Mouse (Mus musculus) hindbrain, embryonic 15.5 days (tissue): ENCODE results near the gene Uvrag. TPM values are rescaled to one million over a fixed set of nuclear protein-coding genes. Genes with fewer than 3 reads are reported as not detected.

ENCODE experiments used
- ATAC-seq: fragments of 200-750 bp; cut with Nextera tagmentation; 2 replicates; pipeline ENCODE4 v1.8.0; 2017; ENCODE audit warnings: low read depth, moderate number of reproducible peaks, moderate TSS enrichment; ENCODE audit not compliant: low FRiP score
- H3K27ac ChIP-seq: fragments of 300-500 bp; sonication (generic); replicated peaks from 2 replicates; pipeline ENCODE4 v1.5.1; 2015; ENCODE audit warnings: mild to moderate bottlenecking, inconsistent platforms
- H3K27me3 ChIP-seq: fragments of 300-500 bp; sonication (generic); 2 replicates; pipeline ENCODE4 v1.6.1; 2015; ENCODE audit warnings: control low read depth, inconsistent platforms
- H3K36me3 ChIP-seq: fragments of 300-500 bp; sonication (generic); 2 replicates; pipeline ENCODE4 v1.6.1; 2015; ENCODE audit warnings: control low read depth, inconsistent platforms
- H3K4me1 ChIP-seq: fragments of 300-500 bp; sonication (generic); replicated peaks from 2 replicates; pipeline ENCODE4 v1.6.1; 2015; ENCODE audit warnings: control low read depth, inconsistent platforms
- H3K4me2 ChIP-seq: fragments of 300-500 bp; sonication (generic); 2 replicates; pipeline ENCODE4 v1.6.1; 2015; ENCODE audit warnings: moderate library complexity, mild to moderate bottlenecking, inconsistent platforms
- H3K4me3 ChIP-seq: fragments of 300-500 bp; sonication (generic); 2 replicates; pipeline ENCODE4 v1.5.1; 2015; ENCODE audit warnings: mild to moderate bottlenecking, inconsistent platforms
- H3K9ac ChIP-seq: fragments of 300-500 bp; sonication (generic); 2 replicates; pipeline ENCODE4 v1.6.1; 2015; ENCODE audit warnings: inconsistent platforms
- H3K9me3 ChIP-seq: fragments of 300-500 bp; sonication (generic); 2 replicates; pipeline ENCODE4 v1.6.1; 2016; ENCODE audit warnings: control low read depth, inconsistent platforms
- WGBS: fragments of 180-500 bp; shearing (Covaris S2); methylation state at CpG from one replicate; pipeline ENCODE4 v1.1.7; 2015; 5-methylcytosine and 5-hydroxymethylcytosine counted together
- polyA plus RNA-seq: library from polyadenylated mRNA; unstranded; fragments of >200 nt; fragmentation: Nextera tagmentation; extraction: Ambion mirVana; gene quantifications from 2 replicates; pipeline ENCODE4 v1.2.1, GENCODE M21; 2015

The Uvrag gene
- polyA plus RNA-seq, 1 experiment from 2014 or later, result 16.8 TPM

- no peak overlapping the region for H3K4me2 ChIP-seq
- no peaks in the 10 kb centered on the region for H3K36me3 ChIP-seq
- no peak overlapping the region for H3K9ac ChIP-seq
- H3K9me3 ChIP-seq, result no peaks in the 10 kb centered on the region
- H3K27me3 ChIP-seq, result no peaks in the 10 kb centered on the region
- WGBS, result 83% methylated on average over 1 of the region's 1 CpGs
- no peak overlapping the region for H3K4me3 ChIP-seq
- no peak overlapping the region for H3K27ac ChIP-seq
- H3K4me1 ChIP-seq, result no peaks in the 10 kb centered on the region
- no peak for ATAC-seq
Measured at GRCm38 (mm10) chr7:99149017-99149416, 8.1 kb upstream of the Uvrag start.

- ATAC-seq, result no peak
- Histone ChIP-seq H3K9ac (no peak overlapping the region), H3K4me1 (peaks cover under 1% of the 10 kb centered on the region; the same call in 1 of the 2 replicates), H3K27ac (no peak overlapping the region), H3K36me3 (no peaks in the 10 kb centered on the region), H3K9me3 (no peaks in the 10 kb centered on the region), H3K27me3 (no peaks in the 10 kb centered on the region), H3K4me2 (no peak overlapping the region), H3K4me3 (no peak overlapping the region)
- WGBS, result 90% methylated on average over 7 of the region's 7 CpGs
Measured at GRCm38 (mm10) chr7:99147494-99147893, 6.6 kb upstream of the Uvrag start.

- Histone ChIP-seq H3K4me2 (no peak overlapping the region), H3K27ac (no peak overlapping the region), H3K36me3 (no peaks in the 10 kb centered on the region), H3K9ac (no peak overlapping the region), H3K27me3 (no peaks in the 10 kb centered on the region), H3K4me3 (no peak overlapping the region), H3K4me1 (peaks cover 6% of the 10 kb centered on the region), H3K9me3 (no peaks in the 10 kb centered on the region)
- no peak for ATAC-seq
- 84% methylated on average over 7 of the region's 7 CpGs for WGBS
Measured at GRCm38 (mm10) chr7:99146906-99147305, 6.0 kb upstream of the Uvrag start.

GRCm38 (mm10) chr7:99146011-99146410 lies 5.1 kb upstream of the Uvrag start:
- Histone ChIP-seq H3K4me1 (peaks cover 9% of the 10 kb centered on the region), H3K9ac (no peak overlapping the region), H3K27ac (no peak overlapping the region), H3K27me3 (no peaks in the 10 kb centered on the region), H3K36me3 (no peaks in the 10 kb centered on the region), H3K9me3 (no peaks in the 10 kb centered on the region), H3K4me2 (no peak overlapping the region), H3K4me3 (no peak overlapping the region)
- 70% methylated on average over 7 of the region's 7 CpGs for WGBS
- no peak for ATAC-seq

GRCm38 (mm10) chr7:99144616-99145015 lies 3.7 kb upstream of the Uvrag start:
- H3K27ac ChIP-seq, result no peak overlapping the region
- H3K4me1 ChIP-seq, result peaks cover 14% of the 10 kb centered on the region
- no peaks in the 10 kb centered on the region for H3K9me3 ChIP-seq
- H3K9ac ChIP-seq, result no peak overlapping the region
- no peak overlapping the region for H3K4me2 ChIP-seq
- no peak for ATAC-seq
- no peaks in the 10 kb centered on the region for H3K27me3 ChIP-seq
- no peak overlapping the region for H3K4me3 ChIP-seq
- WGBS, result 70% methylated on average over 11 of the region's 11 CpGs
- H3K36me3 ChIP-seq, result no peaks in the 10 kb centered on the region

- Histone ChIP-seq H3K4me2 (no peak overlapping the region), H3K4me3 (no peak overlapping the region), H3K27me3 (no peaks in the 10 kb centered on the region), H3K4me1 (peaks cover 22% of the 10 kb centered on the region), H3K9ac (no peak overlapping the region), H3K36me3 (no peaks in the 10 kb centered on the region), H3K9me3 (no peaks in the 10 kb centered on the region), H3K27ac (no peak overlapping the region)
- ATAC-seq, result no peak
- 78% methylated on average over 3 of the region's 3 CpGs for WGBS
Measured at GRCm38 (mm10) chr7:99143244-99143643, 2.3 kb upstream of the Uvrag start.

GRCm38 (mm10) chr7:99141919-99142606 lies 1.1 kb upstream of the Uvrag start:
- H3K27ac ChIP-seq, result peak overlapping the region; percentile 94
- WGBS, result 29% methylated on average over 12 of the region's 12 CpGs
- H3K36me3 ChIP-seq, result no peaks in the 10 kb centered on the region
- ATAC-seq, result no peak
- no peaks in the 10 kb centered on the region for H3K27me3 ChIP-seq
- H3K4me3 ChIP-seq, result peak overlapping the region; percentile 96
- H3K9me3 ChIP-seq, result no peaks in the 10 kb centered on the region
- peak overlapping the region; percentile 42 for H3K9ac ChIP-seq
- H3K4me1 ChIP-seq, result peaks cover 22% of the 10 kb centered on the region
- H3K4me2 ChIP-seq, result peak overlapping the region; percentile 79

- no peak; the same call in 1 of the 2 replicates for ATAC-seq
- under 1% methylated on average over 38 of the region's 39 CpGs for WGBS
- Histone ChIP-seq H3K27me3 (no peaks in the 10 kb centered on the region), H3K4me3 (peak overlapping the region; percentile 96), H3K4me1 (peaks cover 22% of the 10 kb centered on the region), H3K9me3 (no peaks in the 10 kb centered on the region), H3K4me2 (peak overlapping the region; percentile 90), H3K27ac (peak overlapping the region; percentile 94), H3K9ac (peak overlapping the region; percentile 87), H3K36me3 (no peaks in the 10 kb centered on the region)
Measured at GRCm38 (mm10) chr7:99140511-99140910, 430 bp downstream of the Uvrag start.

- Histone ChIP-seq H3K9ac (peak overlapping the region; percentile 87), H3K4me2 (peak overlapping the region; percentile 90), H3K4me1 (peaks cover 22% of the 10 kb centered on the region), H3K4me3 (peak overlapping the region; percentile 96), H3K27me3 (no peaks in the 10 kb centered on the region), H3K36me3 (no peaks in the 10 kb centered on the region), H3K9me3 (no peaks in the 10 kb centered on the region), H3K27ac (peak overlapping the region; percentile 94)
- WGBS, result under 1% methylated on average over 13 of the region's 13 CpGs
- no peak for ATAC-seq
Measured at GRCm38 (mm10) chr7:99139841-99140491, 975 bp downstream of the Uvrag start.

GRCm38 (mm10) chr7:99137541-99137940 lies 3.4 kb downstream of the Uvrag start:
- H3K4me1 ChIP-seq, result peaks cover 22% of the 10 kb centered on the region
- H3K27ac ChIP-seq, result no peak overlapping the region
- H3K9ac ChIP-seq, result no peak overlapping the region
- no peaks in the 10 kb centered on the region for H3K36me3 ChIP-seq
- no peaks in the 10 kb centered on the region for H3K27me3 ChIP-seq
- H3K4me2 ChIP-seq, result no peak overlapping the region
- no peaks in the 10 kb centered on the region for H3K9me3 ChIP-seq
- H3K4me3 ChIP-seq, result no peak overlapping the region
- no peak for ATAC-seq
- 97% methylated on average over 4 of the region's 4 CpGs for WGBS

GRCm38 (mm10) chr7:99136789-99137188 lies 4.2 kb downstream of the Uvrag start:
- H3K27me3 ChIP-seq, result no peaks in the 10 kb centered on the region
- H3K27ac ChIP-seq, result no peak overlapping the region
- H3K4me3 ChIP-seq, result no peak overlapping the region
- H3K9ac ChIP-seq, result no peak overlapping the region
- no peaks in the 10 kb centered on the region for H3K9me3 ChIP-seq
- H3K36me3 ChIP-seq, result no peaks in the 10 kb centered on the region
- no peak for ATAC-seq
- no peak overlapping the region for H3K4me2 ChIP-seq
- peaks cover 14% of the 10 kb centered on the region for H3K4me1 ChIP-seq
- 54% methylated on average over 6 of the region's 6 CpGs for WGBS

GRCm38 (mm10) chr7:99133811-99134402 lies 7.0 kb downstream of the Uvrag start:
- 90% methylated on average over 8 of the region's 8 CpGs for WGBS
- Histone ChIP-seq H3K9me3 (no peaks in the 10 kb centered on the region), H3K4me2 (no peak overlapping the region), H3K36me3 (no peaks in the 10 kb centered on the region), H3K4me1 (peaks cover under 1% of the 10 kb centered on the region), H3K27ac (no peak overlapping the region), H3K4me3 (no peak overlapping the region), H3K9ac (no peak overlapping the region), H3K27me3 (no peaks in the 10 kb centered on the region)
- no peak for ATAC-seq
